Mouse (Mus musculus) megakaryocyte, embryonic 14.5 days (primary cell): ENCODE data around the gene Tmem125. TPM values are rescaled to one million over a fixed set of nuclear protein-coding genes. Genes with fewer than 3 reads are reported as not detected.

Experiments used
- H3K27me3 ChIP-seq: replicated peaks from 2 replicates; pipeline ENCODE3; 2012; ENCODE audit warnings: inconsistent platforms
- H3K36me3 ChIP-seq: replicated peaks from 2 replicates; pipeline ENCODE3; 2012; ENCODE audit warnings: low read length, inconsistent platforms, mixed read lengths
- H3K4me1 ChIP-seq: 2 replicates; pipeline ENCODE4 v1.6.1; 2012; ENCODE audit warnings: inconsistent platforms
- H3K4me3 ChIP-seq: replicated peaks from 2 replicates; pipeline ENCODE3; 2012; ENCODE audit warnings: moderate library complexity, mild to moderate bottlenecking, inconsistent platforms
- H3K9me3 ChIP-seq: 2 replicates; pipeline ENCODE4 v1.6.1; 2012; ENCODE audit warnings: inconsistent platforms
- FLI1 ChIP-seq: IDR thresholded peaks from 2 replicates; pipeline ENCODE4 v1.6.1; 2012; ENCODE audit warnings: low read length, inconsistent platforms, mixed read lengths
- GATA1 ChIP-seq: IDR thresholded peaks from 3 replicates; pipeline ENCODE4 v1.6.1; 2012; ENCODE audit warnings: mixed read lengths, low read length, inconsistent platforms, borderline replicate concordance
- polyA plus RNA-seq: library from polyadenylated mRNA; stranded (reverse); fragments of >175 nt; gene quantifications from 2 replicates; pipeline ENCODE4 v1.2.3, GENCODE M21; 2012; ENCODE audit warnings: low replicate concordance; ENCODE audit not compliant: insufficient read depth

Tmem125 gene
- 0.22 TPM in 1 of 2 replicates, not detected in the other for polyA plus RNA-seq

- Histone ChIP-seq H3K4me3 (peak within 1 kb of the TSS; percentile 88), H3K9me3 (no peaks in the 10 kb centered on the region)
Observed at GRCm38 (mm10) chr4:118543592-118544260, at the start of gene Tmem125. Tmem125 (minus strand) TSS chr4:118544044.

GRCm38 (mm10) chr4:118589733-118590130 lies 45.9 kb upstream of the Tmem125 start:
- H3K9me3 ChIP-seq = peaks cover 13% of the 10 kb centered on the region
- H3K4me1 ChIP-seq = no peaks in the 10 kb centered on the region
- peak overlapping the region; percentile 46 for H3K4me3 ChIP-seq
- peaks cover 38% of the 10 kb centered on the region for H3K27me3 ChIP-seq
- H3K36me3 ChIP-seq = no peaks in the 10 kb centered on the region
- no peak for TF ChIP-seq FLI1
- TF ChIP-seq GATA1 = no peak

More at GRCm38 (mm10) chr4:118543592-118544260, at the start of gene Tmem125:
- Histone ChIP-seq H3K36me3 (no peaks in the 10 kb centered on the region), H3K4me1 (peaks cover 38% of the 10 kb centered on the region), H3K27me3 (peaks cover 58% of the 10 kb centered on the region)
- TF ChIP-seq FLI1 = no peak
- no peak for TF ChIP-seq GATA1

GRCm38 (mm10) chr4:118589053-118589732 lies 45.3 kb upstream of the Tmem125 start:
- Histone ChIP-seq H3K9me3 (peaks cover 13% of the 10 kb centered on the region), H3K4me3 (peak overlapping the region; percentile 59), H3K27me3 (peaks cover 40% of the 10 kb centered on the region), H3K4me1 (no peaks in the 10 kb centered on the region), H3K36me3 (no peaks in the 10 kb centered on the region)
- no peak for TF ChIP-seq GATA1
- TF ChIP-seq FLI1 = no peak

- TF ChIP-seq FLI1 (no peak), GATA1 (no peak)
- no peak overlapping the region for H3K4me3 ChIP-seq
Observed at GRCm38 (mm10) chr4:118582629-118583028, 38.8 kb upstream of the Tmem125 start.

GRCm38 (mm10) chr4:118581508-118581907 lies 37.7 kb upstream of the Tmem125 start:
- no peak overlapping the region for H3K4me3 ChIP-seq
- H3K27me3 ChIP-seq = peaks cover 43% of the 10 kb centered on the region
- peaks cover 3% of the 10 kb centered on the region; the same call in 1 of the 2 replicates for H3K4me1 ChIP-seq
- TF ChIP-seq FLI1 (no peak), GATA1 (no peak)
- no peaks in the 10 kb centered on the region for H3K36me3 ChIP-seq
- peaks cover 12% of the 10 kb centered on the region for H3K9me3 ChIP-seq

More at GRCm38 (mm10) chr4:118582629-118583028, 38.8 kb upstream of the Tmem125 start:
- Histone ChIP-seq H3K9me3 (peaks cover 11% of the 10 kb centered on the region), H3K36me3 (no peaks in the 10 kb centered on the region), H3K4me1 (peaks cover 3% of the 10 kb centered on the region; the same call in 1 of the 2 replicates), H3K27me3 (peaks cover 43% of the 10 kb centered on the region)

GRCm38 (mm10) chr4:118579313-118579712 lies 35.5 kb upstream of the Tmem125 start:
- H3K27me3 ChIP-seq = peaks cover 57% of the 10 kb centered on the region

GRCm38 (mm10) chr4:118576097-118576496 lies 32.3 kb upstream of the Tmem125 start:
- Histone ChIP-seq H3K4me3 (no peak overlapping the region), H3K27me3 (peaks cover 83% of the 10 kb centered on the region), H3K36me3 (no peaks in the 10 kb centered on the region), H3K9me3 (peaks cover 12% of the 10 kb centered on the region), H3K4me1 (peaks cover 9% of the 10 kb centered on the region; the same call in 1 of the 2 replicates)
- TF ChIP-seq FLI1 = no peak
- no peak for TF ChIP-seq GATA1

More at GRCm38 (mm10) chr4:118579313-118579712, 35.5 kb upstream of the Tmem125 start:
- H3K36me3 ChIP-seq = no peaks in the 10 kb centered on the region
- peaks cover 12% of the 10 kb centered on the region for H3K9me3 ChIP-seq
- H3K4me3 ChIP-seq = no peak overlapping the region
- TF ChIP-seq GATA1 (no peak), FLI1 (no peak)
- H3K4me1 ChIP-seq = peaks cover 9% of the 10 kb centered on the region; the same call in 1 of the 2 replicates

- H3K4me3 ChIP-seq = no peak overlapping the region
Observed at GRCm38 (mm10) chr4:118571441-118571840, 27.6 kb upstream of the Tmem125 start.

GRCm38 (mm10) chr4:118569320-118569719 lies 25.5 kb upstream of the Tmem125 start:
- Histone ChIP-seq H3K4me1 (peaks cover 19% of the 10 kb centered on the region), H3K9me3 (no peaks in the 10 kb centered on the region), H3K27me3 (peaks cover 73% of the 10 kb centered on the region), H3K4me3 (no peak overlapping the region), H3K36me3 (no peaks in the 10 kb centered on the region)
- TF ChIP-seq FLI1 = no peak
- no peak for TF ChIP-seq GATA1

More at GRCm38 (mm10) chr4:118571441-118571840, 27.6 kb upstream of the Tmem125 start:
- no peaks in the 10 kb centered on the region for H3K9me3 ChIP-seq
- no peaks in the 10 kb centered on the region for H3K36me3 ChIP-seq
- peaks cover 8% of the 10 kb centered on the region for H3K4me1 ChIP-seq
- TF ChIP-seq GATA1 (no peak), FLI1 (no peak)
- H3K27me3 ChIP-seq = peaks cover 91% of the 10 kb centered on the region

- TF ChIP-seq GATA1 = no peak
- no peak for TF ChIP-seq FLI1
- H3K4me3 ChIP-seq = no peak overlapping the region
Observed at GRCm38 (mm10) chr4:118568709-118569108, 24.9 kb upstream of the Tmem125 start.

More at GRCm38 (mm10) chr4:118568709-118569108, 24.9 kb upstream of the Tmem125 start:
- no peaks in the 10 kb centered on the region for H3K36me3 ChIP-seq
- peaks cover 19% of the 10 kb centered on the region for H3K4me1 ChIP-seq
- peaks cover 72% of the 10 kb centered on the region for H3K27me3 ChIP-seq
- H3K9me3 ChIP-seq = no peaks in the 10 kb centered on the region
